In genomic region chr17:27826908-27827383, GRCm38 (mm10) we compare ENCODE assay signal across 8 mouse cellular contexts. TPM values are rescaled to one million over a fixed set of nuclear protein-coding genes. Genes with fewer than 3 reads are reported as not detected.
DNase-seq lines count a peak whose midpoint lies in the region; ATAC-seq and TF ChIP-seq lines count a peak whose summit lies in the region.

No protein-coding gene starts in this region.

- WGBS in macrophage (ENCODE audit: missing documents) = 0% methylated on average over 8 of the region's 9 CpGs
- WGBS in cerebellum, adult 2 months = 9% methylated on average over 9 of the region's 9 CpGs

- no peaks in the 10 kb centered on the region for H3K27me3 ChIP-seq in ES-Bruce4 (ENCODE audit: control insufficient read depth, insufficient read depth, low read length, poor library complexity, severe bottlenecking)
- H3K27me3 ChIP-seq in splenic B cell, adult 2 months (ENCODE audit: control insufficient read depth, insufficient read depth, low read length, poor library complexity, severe bottlenecking) = no peaks in the 10 kb centered on the region
- no peaks in the 10 kb centered on the region for H3K27me3 ChIP-seq in cerebellum, adult 2 months (ENCODE audit: control insufficient read depth, insufficient read depth, low read length)

- TF ChIP-seq POLR2A in ES-Bruce4 (IDR thresholded peaks at IDR 0.05; ENCODE audit: insufficient read depth, low read length) = peak; percentile 14
- no peak for TF ChIP-seq POLR2A in brain, embryonic 14.5 days (IDR thresholded peaks at IDR 0.05; ENCODE audit: borderline replicate concordance, extremely low read depth, insufficient read depth, insufficient read length, poor library complexity, severe bottlenecking)
- no peak for TF ChIP-seq POLR2A in cerebellum, adult 2 months (IDR thresholded peaks at IDR 0.05; ENCODE audit: borderline replicate concordance, insufficient read depth, low read length)

- no peaks in the 10 kb centered on the region for H3K79me2 ChIP-seq in macrophage (ENCODE audit: inconsistent target)

- H3K36me3 ChIP-seq in ES-Bruce4 (ENCODE audit: control insufficient read depth, insufficient read depth, low read length, poor library complexity, severe bottlenecking) (no peaks in the 10 kb centered on the region), macrophage (ENCODE audit: inconsistent target) (no peaks in the 10 kb centered on the region)
- H3K36me3 ChIP-seq in splenic B cell, adult 2 months (ENCODE audit: control insufficient read depth, insufficient read depth, low read length, poor library complexity, severe bottlenecking) = no peaks in the 10 kb centered on the region

- peak; percentile 26 for DNase-seq in brain, embryonic 14.5 days (ENCODE audit: low read depth)
- DNase-seq in heart, adult 9 months (ENCODE audit: low spot score in 2 of 2) = peak; percentile 54 to 57
- peak; percentile 70 for DNase-seq in kidney, postnatal 10 days
- peak; percentile 80 for DNase-seq in splenic B cell, adult 2 months (ENCODE audit: low read depth, low spot score)
- DNase-seq in cerebellum, adult 2 months = no peak

- peaks cover 5% of the 10 kb centered on the region for H3K4me1 ChIP-seq in ES-Bruce4 (ENCODE audit: control insufficient read depth, insufficient read depth, low read length)
- no peaks in the 10 kb centered on the region for H3K4me1 ChIP-seq in cerebellum, adult 2 months (ENCODE audit: control insufficient read depth, insufficient read depth, low read length)

- H3K27ac ChIP-seq in ES-Bruce4 (ENCODE audit: insufficient read depth, low read length) (peak overlapping the region; percentile 76), macrophage (peak overlapping the region; percentile 98)
- H3K27ac ChIP-seq in cerebellum, adult 2 months (ENCODE audit: insufficient read depth, low read length) = no peak overlapping the region

- TF ChIP-seq EP300 in ES-Bruce4 (IDR thresholded peaks at IDR 0.05; ENCODE audit: insufficient read depth, low read depth, low read length) = no peak

- no peaks in the 10 kb centered on the region for H3K9me3 ChIP-seq in ES-Bruce4 (replicated peaks; ENCODE audit: control insufficient read depth, insufficient read depth, low read length, poor library complexity, severe bottlenecking)

- peak overlapping the region; percentile 64 for H3K9ac ChIP-seq in ES-Bruce4 (ENCODE audit: low read depth, poor library complexity, severe bottlenecking)

- no peak for ATAC-seq in erythroid progenitor cell, adult 5-6 weeks (replicated peaks; ENCODE audit: low FRiP score, poor library complexity, severe bottlenecking)

- H3K4me3 ChIP-seq in ES-Bruce4 (ENCODE audit: low read depth, low read length) (peak overlapping the region; percentile 71), macrophage (ENCODE audit: inconsistent target) (peak overlapping the region; percentile 30)
- H3K4me3 ChIP-seq in cerebellum, adult 2 months (replicated peaks; ENCODE audit: insufficient read depth, low read depth, low read length) = no peak overlapping the region

- TF ChIP-seq CTCF in ES-Bruce4 (IDR thresholded peaks at IDR 0.05; ENCODE audit: low read depth, low read length) = no peak
- TF ChIP-seq CTCF in brain, embryonic 14.5 days (IDR thresholded peaks at IDR 0.05; ENCODE audit: borderline replicate concordance, extremely low read depth, insufficient read depth, insufficient read length) = no peak
- TF ChIP-seq CTCF in cerebellum, adult 2 months (IDR thresholded peaks at IDR 0.05; ENCODE audit: borderline replicate concordance, insufficient read depth, low read depth, low read length) = no peak

RNA-seq across cellular contexts. Expression of gene D17Wsu92e, which starts 6.5 kb away (rescaled TPM):
- polyA plus RNA-seq in ES-Bruce4 (2011; ENCODE audit: insufficient read depth, insufficient read length, low read depth, missing spikeins) = 90.6 and 95.0 TPM in 2 replicates
- polyA plus RNA-seq in brain, embryonic 14.5 days (2012; rRNA removed) = 46.7 and 56.5 TPM in 2 replicates
- 100 to 1,000 TPM in 20 of 26 experiments, 10 to 100 TPM in 6; 40.2 to 258 (median 128) TPM for total RNA-seq in macrophage (2018; cell fraction: chromatin; rRNA removed)
- 100 to 1,000 TPM in 25 of 26 experiments, 10 to 100 TPM in 1; 97.7 to 203 (median 138) TPM for total RNA-seq in macrophage (2018; cell fraction: cytosol; rRNA removed)
- 100 to 1,000 TPM in 21 of 26 experiments, 10 to 100 TPM in 5; 64.2 to 259 (median 158) TPM for total RNA-seq in macrophage (2018; cell fraction: nucleus; rRNA removed)
- polyA plus RNA-seq in macrophage (2018) = 79.5 to 101 TPM (median 86.2 TPM) in 3 replicates
- polyA plus RNA-seq in cerebellum, adult 2 months (2012; rRNA removed) = 152 and 156 TPM in 2 replicates
- total RNA-seq in erythroid progenitor cell, adult 5-6 weeks (2015; ENCODE audit: low replicate concordance) = 66.7 and 69.2 TPM in 2 replicates
- total RNA-seq in erythroid progenitor cell, adult 5-6 weeks (2017; ENCODE audit: low replicate concordance) = 124 and 152 TPM in 2 replicates

RNA-seq across cellular contexts. Expression of gene Snrpc, which starts 11.0 kb away (rescaled TPM):
- polyA plus RNA-seq in ES-Bruce4 (2011; ENCODE audit: insufficient read depth, insufficient read length, low read depth, missing spikeins) = 266 and 268 TPM in 2 replicates
- 156 and 218 TPM in 2 replicates for polyA plus RNA-seq in brain, embryonic 14.5 days (2012; rRNA removed)
- total RNA-seq in macrophage (2018; cell fraction: chromatin; rRNA removed) = 10 to 100 TPM in 23 of 26 experiments, 1 to 10 TPM in 3; 7.2 to 35.6 (median 18.9) TPM
- 100 to 1,000 TPM in 4 of 26 experiments, 10 to 100 TPM in 22; 66.0 to 112 (median 87.7) TPM for total RNA-seq in macrophage (2018; cell fraction: cytosol; rRNA removed)
- total RNA-seq in macrophage (2018; cell fraction: nucleus; rRNA removed) = 10 to 100 TPM in 23 of 26 experiments, 1 to 10 TPM in 3; 7.8 to 37.8 (median 25.3) TPM
- 84.2 to 113 TPM (median 89.9 TPM) in 3 replicates for polyA plus RNA-seq in macrophage (2018)
- polyA plus RNA-seq in cerebellum, adult 2 months (2012; rRNA removed) = 81.7 and 85.3 TPM in 2 replicates
- 69.2 and 80.1 TPM in 2 replicates for total RNA-seq in erythroid progenitor cell, adult 5-6 weeks (2015; ENCODE audit: low replicate concordance)
- total RNA-seq in erythroid progenitor cell, adult 5-6 weeks (2017; ENCODE audit: low replicate concordance) = 29.2 and 44.5 TPM in 2 replicates

RNA-seq across cellular contexts. Expression of gene Uhrf1bp1, which starts 29.3 kb away (rescaled TPM):
- polyA plus RNA-seq in ES-Bruce4 (2011; ENCODE audit: insufficient read depth, insufficient read length, low read depth, missing spikeins) (18.4 and 22.3 TPM in 2 replicates), macrophage (2018) (6.8 to 14.6 TPM (median 7.6 TPM) in 3 replicates)
- polyA plus RNA-seq in brain, embryonic 14.5 days (2012; rRNA removed) = 13.0 and 16.7 TPM in 2 replicates
- total RNA-seq in macrophage (2018; cell fraction: chromatin; rRNA removed) = 10 to 100 TPM in 18 of 26 experiments, 1 to 10 TPM in 8; 2.6 to 41.3 (median 22.1) TPM
- 10 to 100 TPM in 20 of 26 experiments, 1 to 10 TPM in 6; 5.9 to 20.1 (median 14.1) TPM for total RNA-seq in macrophage (2018; cell fraction: cytosol; rRNA removed)
- 10 to 100 TPM in 22 of 26 experiments, 1 to 10 TPM in 4; 6.4 to 34.6 (median 16.9) TPM for total RNA-seq in macrophage (2018; cell fraction: nucleus; rRNA removed)
- polyA plus RNA-seq in cerebellum, adult 2 months (2012; rRNA removed) = 18.2 and 18.5 TPM in 2 replicates
- 2.9 and 11.2 TPM in 2 replicates for total RNA-seq in erythroid progenitor cell, adult 5-6 weeks (2015; ENCODE audit: low replicate concordance)
- 4.2 and 6.0 TPM in 2 replicates for total RNA-seq in erythroid progenitor cell, adult 5-6 weeks (2017; ENCODE audit: low replicate concordance)

Comparison
In these comparisons a context has a peak if more than half of its experiments do, and no peak if none do; other contexts are left out.
1. DNase-seq: peak in brain, embryonic 14.5 days (single experiment), heart, adult 9 months (2 of 2), kidney, postnatal 10 days (single experiment) and splenic B cell, adult 2 months (single experiment); none in cerebellum, adult 2 months (0 of 2).